Mouse (Mus musculus): ENCODE measurements at regions not wholly inside any gene's neighbourhood (a gene's known extent, or its start where the extent isn't known, plus 50 kb on each side); places are given as distances from the start of the nearest gene placed in this dataset.

GRCm38 (mm10) chr17:16571403-16571802, 492.5 kb upstream of the Zfp960 start:
- CTCF ChIA-PET: no interaction called here

GRCm38 (mm10) chr17:16588791-16589190, 475.1 kb upstream of the Zfp960 start:
- CTCF ChIA-PET: no interaction called here

DNA sequence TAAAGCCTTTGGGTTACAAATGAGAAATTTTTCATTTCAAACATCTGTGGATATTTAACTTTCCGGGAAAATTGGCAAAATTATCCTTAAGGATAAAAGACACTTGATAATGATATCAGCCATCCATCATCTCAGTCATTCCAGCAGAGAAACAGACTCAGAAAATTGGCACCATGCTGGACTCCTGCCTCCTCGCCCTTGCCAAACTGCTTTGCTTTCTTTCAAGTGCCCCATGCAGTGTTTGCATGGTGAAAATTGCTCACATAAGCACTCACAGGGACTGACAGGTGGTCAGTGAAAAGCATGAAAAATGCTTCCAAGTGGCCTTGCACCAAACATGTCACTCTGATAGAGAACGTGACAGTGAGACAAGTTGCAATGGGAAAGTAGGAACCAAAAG, 464.2 kb upstream of the Zfp960 start:
- CTCF ChIA-PET: no interaction called here

DNA sequence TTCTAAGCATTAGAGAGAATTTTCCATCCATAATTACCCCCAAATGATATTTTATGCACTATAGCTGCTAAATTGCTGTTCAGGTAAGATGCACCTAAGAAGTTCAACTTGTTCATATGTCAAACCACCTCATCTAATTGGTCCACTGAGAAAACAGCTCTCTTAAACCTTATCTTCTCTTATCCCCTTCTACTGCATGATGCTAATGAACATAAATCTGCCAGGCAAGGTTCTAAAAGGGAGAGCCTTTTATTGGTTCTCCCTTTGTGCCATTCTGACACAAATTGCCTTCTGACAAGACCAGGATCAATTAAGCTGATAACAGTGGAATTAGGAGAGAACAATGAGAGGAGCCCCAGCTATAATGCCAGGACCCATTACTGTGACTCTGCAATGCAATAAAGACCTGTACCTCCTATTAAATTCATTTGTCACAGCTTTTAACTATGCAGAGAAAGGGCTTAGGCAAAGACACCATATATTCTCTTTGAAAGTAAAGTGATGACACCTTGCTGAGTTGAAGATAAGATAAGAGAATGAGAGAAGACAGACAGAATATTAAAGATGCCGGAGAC, 451.4 kb upstream of the Zfp960 start:
- CTCF ChIA-PET: no interaction called here

- CTCF ChIA-PET: no interaction called here
Observed at GRCm38 (mm10) chr17:16621931-16622556, 441.9 kb upstream of the Zfp960 start.

GRCm38 (mm10) chr17:16629854-16630253, 434.1 kb upstream of the Zfp960 start:
- CTCF ChIA-PET: no interaction called here

- CTCF ChIA-PET: no interaction called here
Observed at GRCm38 (mm10) chr17:16633426-16633825, 430.5 kb upstream of the Zfp960 start.

- CTCF ChIA-PET: no interaction called here
Observed at GRCm38 (mm10) chr17:16637463-16637862, 426.4 kb upstream of the Zfp960 start.

DNA sequence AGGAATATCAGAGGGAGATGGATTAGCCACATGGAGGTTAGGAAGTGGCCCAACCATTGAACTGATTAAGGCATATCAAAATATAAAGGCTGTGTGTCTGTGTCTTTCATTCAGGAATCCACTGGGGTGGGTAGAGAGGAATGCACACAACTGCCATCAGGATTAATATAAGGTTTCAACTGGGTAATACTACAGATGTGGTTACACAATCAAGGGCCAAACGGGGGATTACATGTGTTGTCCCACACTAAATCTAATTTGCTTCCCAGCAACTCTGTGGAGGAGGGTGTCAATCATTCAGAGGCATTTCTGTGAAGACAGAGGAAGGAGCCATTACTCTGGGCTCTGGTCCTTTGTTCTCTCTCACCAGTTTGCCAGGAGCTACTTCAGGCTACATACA, 416.0 kb upstream of the Zfp960 start:
- CTCF ChIA-PET: no interaction called here

GRCm38 (mm10) chr17:16665253-16665652, 398.7 kb upstream of the Zfp960 start:
- CTCF ChIA-PET: no interaction called here

DNA sequence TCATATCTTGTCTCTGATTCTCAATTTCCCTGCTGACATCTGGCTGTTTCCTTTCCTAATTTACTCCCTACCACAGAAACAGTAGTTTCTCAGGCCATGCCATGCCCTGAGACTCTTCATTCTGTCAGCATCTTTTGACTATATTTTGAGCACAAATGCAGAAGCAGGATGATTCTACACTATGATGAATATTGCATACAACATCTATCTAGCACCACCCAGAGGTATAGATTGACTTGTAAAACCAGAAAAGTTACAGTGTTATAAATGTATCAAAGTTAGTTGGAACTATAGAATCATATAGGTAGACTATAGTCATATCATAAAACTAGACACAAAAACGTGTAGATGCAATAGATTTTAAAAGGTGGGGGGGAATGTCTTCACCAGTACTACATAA, 396.3 kb upstream of the Zfp960 start:
- CTCF ChIA-PET: no interaction called here

DNA sequence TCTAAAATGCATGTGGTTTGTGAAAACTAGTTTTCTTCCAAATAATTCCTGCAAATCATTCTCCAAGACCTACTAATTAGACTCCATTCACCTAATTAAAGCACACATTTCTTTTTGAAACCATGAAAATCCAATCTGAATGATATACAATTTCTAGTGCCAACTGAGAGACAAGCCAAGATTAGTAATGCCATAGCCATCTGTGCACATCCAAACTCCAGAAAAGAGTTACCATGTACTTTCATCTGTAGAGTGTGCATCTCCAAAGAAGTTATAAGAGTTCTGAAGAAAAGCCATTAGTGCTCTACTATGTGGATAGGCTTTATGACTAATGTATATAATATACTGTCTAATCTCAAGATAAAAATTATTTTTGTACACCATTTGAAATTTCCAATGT, 359.7 kb upstream of the Zfp960 start:
- CTCF ChIA-PET: no interaction called here

GRCm38 (mm10) chr17:16705890-16706289, 358.0 kb upstream of the Zfp960 start:
- CTCF ChIA-PET: no interaction called here

DNA sequence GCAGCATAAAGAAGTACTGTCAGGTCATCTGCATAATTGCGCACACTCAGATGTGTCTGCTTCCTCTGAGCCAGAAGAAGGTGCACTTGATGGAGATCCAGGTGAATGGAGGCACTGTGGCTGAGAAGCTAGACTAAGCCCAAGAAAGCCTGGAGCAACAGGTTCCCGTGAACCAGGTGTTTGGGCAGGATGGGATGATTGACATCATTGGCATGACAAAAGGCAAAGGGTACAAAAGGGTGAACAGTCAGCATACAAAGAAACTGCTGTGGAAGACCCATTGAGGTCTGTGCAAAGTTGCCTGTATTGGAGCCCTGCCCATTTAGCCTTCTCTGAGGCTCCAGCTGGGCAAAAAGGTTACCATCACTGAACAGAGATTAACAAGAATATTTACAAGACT, 337.0 kb upstream of the Zfp960 start:
- CTCF ChIA-PET: no interaction called here

- CTCF ChIA-PET: no interaction called here
Observed at GRCm38 (mm10) chr17:16753090-16753489, 310.8 kb upstream of the Zfp960 start.

DNA sequence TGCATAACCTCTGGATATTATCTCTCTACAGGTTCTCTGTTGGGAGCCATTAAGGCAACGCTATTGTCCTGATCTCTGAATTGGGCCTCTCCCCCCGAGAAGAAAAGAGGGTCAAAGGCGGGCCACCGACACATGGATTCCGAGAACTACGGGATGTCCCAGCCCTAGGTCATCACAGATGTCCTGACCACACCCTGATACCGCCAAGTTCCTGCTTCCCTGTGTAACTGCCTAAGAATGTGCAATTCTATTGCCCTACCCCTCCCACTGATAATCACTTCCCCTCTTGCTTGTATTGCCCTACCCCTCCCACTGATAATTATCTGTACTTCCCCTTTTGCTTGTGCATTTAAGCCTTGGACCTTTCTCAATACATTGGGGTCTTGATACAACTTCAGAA, 293.3 kb upstream of the Zfp960 start:
- CTCF ChIA-PET: interaction anchor here (0.6 kb wide), 1 partner anchor 871 kb away, joined by 6 read pairs; no protein-coding TSS in a partner anchor

GRCm38 (mm10) chr17:16798316-16798715, 265.6 kb upstream of the Zfp960 start:
- CTCF ChIA-PET: no interaction called here

GRCm38 (mm10) chr17:16804986-16805385, 258.9 kb upstream of the Zfp960 start:
- CTCF ChIA-PET: no interaction called here

DNA sequence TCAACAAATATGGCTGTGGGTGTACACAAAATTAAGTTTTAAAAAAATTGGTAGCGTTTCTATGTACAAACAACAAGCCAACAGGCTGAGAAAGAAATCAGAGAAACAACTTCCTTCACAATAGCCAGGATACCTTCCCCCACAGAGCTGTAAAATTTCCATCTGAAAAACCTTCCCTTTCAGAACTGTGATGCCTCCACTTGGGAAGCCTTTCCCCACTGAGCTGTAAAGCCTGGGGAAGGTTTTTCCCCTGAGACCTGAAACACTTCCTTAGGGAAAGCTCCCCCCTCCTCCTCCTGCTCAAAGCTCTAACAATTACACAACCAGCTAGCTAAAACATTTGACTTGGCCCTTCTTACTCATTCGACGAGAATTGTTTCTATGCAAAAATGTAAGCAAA, 245.5 kb upstream of the Zfp960 start:
- CTCF ChIA-PET: no interaction called here

GRCm38 (mm10) chr17:16821716-16822115, 242.2 kb upstream of the Zfp960 start:
- CTCF ChIA-PET: no interaction called here

- CTCF ChIA-PET: no interaction called here
Observed at GRCm38 (mm10) chr17:16839152-16839551, 224.8 kb upstream of the Zfp960 start.

DNA sequence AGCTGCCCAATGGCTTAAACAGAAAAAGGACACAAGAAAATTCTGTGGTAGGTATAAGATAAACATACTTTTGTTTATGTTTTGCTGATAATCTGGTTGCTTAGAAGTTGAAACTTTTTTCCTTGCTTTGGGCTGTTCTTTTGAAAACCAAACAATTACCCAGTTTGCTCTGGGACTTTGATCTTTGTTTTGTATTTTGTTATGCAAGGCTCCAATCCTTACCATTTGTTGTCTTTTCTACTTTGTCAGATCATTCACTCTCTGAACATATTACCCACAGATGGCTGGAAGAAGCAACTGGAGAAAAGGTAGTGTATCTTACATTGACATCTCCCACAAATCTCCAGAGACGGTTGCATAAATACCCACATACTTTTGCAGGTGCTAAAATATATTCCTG, 203.1 kb upstream of the Zfp960 start:
- CTCF ChIA-PET: no interaction called here

GRCm38 (mm10) chr17:16900791-16901190, 163.1 kb upstream of the Zfp960 start:
- CTCF ChIA-PET: no interaction called here

- CTCF ChIA-PET: no interaction called here
Observed at GRCm38 (mm10) chr17:16918191-16918590, 145.7 kb upstream of the Zfp960 start.
